Mouse (Mus musculus) MEL (cell line): Measurements from ENCODE around the gene Iqcj. TPM values are rescaled to one million over a fixed set of nuclear protein-coding genes. Genes with fewer than 3 reads are reported as not detected.

Source experiments
- DNase-seq: peaks from one replicate; pipeline ENCODE4 v3.0.0; 2011; ENCODE audit warnings: low read depth, low spot score
- H3K27ac ChIP-seq: 2 replicates; pipeline ENCODE4 v1.5.1; 2012; ENCODE audit warnings: low read depth, mild to moderate bottlenecking, control low read depth, low read length, moderate library complexity; ENCODE audit not compliant: control insufficient read depth
- H3K27me3 ChIP-seq, 2 experiments: fragments of 150-350 bp in 1 of 2; sonication (generic) in 1 of 2; 2 replicates each; pipeline ENCODE4 v1.6.1; 2012; ENCODE audit warnings: low read length in 2 of 2, mild to moderate bottlenecking in 2 of 2, improper control_type of control experiment in 1 of 2, moderate library complexity in 1 of 2; ENCODE audit not compliant: insufficient read depth in 2 of 2, control insufficient read depth in 1 of 2
- H3K36me3 ChIP-seq, 2 experiments: 2 replicates each; pipeline ENCODE4 v1.6.1; 2012 to 2014; ENCODE audit warnings: low read length in 2 of 2, improper control_type of control experiment in 1 of 2, inconsistent platforms in 1 of 2, mild to moderate bottlenecking in 1 of 2; ENCODE audit not compliant: insufficient read depth in 2 of 2, control insufficient read depth in 1 of 2
- H3K4me1 ChIP-seq, 2 experiments: fragments of 150-350 bp in 1 of 2; sonication (generic) in 1 of 2; 2 replicates each; pipeline ENCODE4 v1.6.1; 2012; ENCODE audit warnings: low read length in 2 of 2, improper control_type of control experiment in 1 of 2, mild to moderate bottlenecking in 1 of 2; ENCODE audit not compliant: insufficient read depth in 2 of 2, control insufficient read depth in 1 of 2
- H3K4me3 ChIP-seq, 2 experiments: fragments of 150-350 bp in 1 of 2; sonication (generic) in 1 of 2; 2 replicates each; pipeline ENCODE4 v1.5.1; 2012; ENCODE audit warnings: low read depth in 2 of 2, low read length in 2 of 2, mild to moderate bottlenecking in 2 of 2, moderate library complexity in 2 of 2, control low read depth in 1 of 2, improper control_type of control experiment in 1 of 2; ENCODE audit not compliant: control insufficient read depth in 1 of 2, insufficient read depth in 1 of 2
- H3K79me2 ChIP-seq: 2 replicates; pipeline ENCODE4 v1.6.1; 2012; ENCODE audit warnings: mild to moderate bottlenecking, low read length, moderate library complexity; ENCODE audit not compliant: control insufficient read depth, poor library complexity, insufficient read depth
- H3K9ac ChIP-seq: 2 replicates; pipeline ENCODE4 v1.6.1; 2012; ENCODE audit warnings: low read depth, mild to moderate bottlenecking, control low read depth, low read length, moderate library complexity; ENCODE audit not compliant: control insufficient read depth, poor library complexity, severe bottlenecking
- H3K9me3 ChIP-seq: fragments of 150-350 bp; sonication (generic); replicated peaks from 2 replicates; pipeline ENCODE4 v1.6.1; 2012; ENCODE audit warnings: mild to moderate bottlenecking, low read length, improper control_type of control experiment, moderate library complexity; ENCODE audit not compliant: insufficient read depth
- BHLHE40 ChIP-seq: IDR thresholded peaks from 2 replicates; pipeline ENCODE4 v1.6.1; 2012; ENCODE audit warnings: low read depth, mild to moderate bottlenecking, inconsistent platforms, low read length, improper control_type of control experiment, borderline replicate concordance
- CTCF ChIP-seq, 3 experiments: IDR thresholded peaks in 2 of 3; conservative IDR thresholded peaks in 1 of 3; 2 replicates each; pipeline ENCODE4 v1.5.1; 2011 to 2012; ENCODE audit warnings: low read length in 3 of 3, low read depth in 2 of 3, mild to moderate bottlenecking in 2 of 3, improper control_type of control experiment in 1 of 3, inconsistent platforms in 1 of 3, mixed read lengths in 1 of 3, moderate library complexity in 1 of 3; ENCODE audit not compliant: control insufficient read depth in 1 of 3, insufficient read depth in 1 of 3, poor library complexity in 1 of 3, severe bottlenecking in 1 of 3
- EP300 ChIP-seq, 2 experiments: IDR thresholded peaks; 2 replicates each; pipeline ENCODE4 v1.6.1; 2011; ENCODE audit warnings: improper control_type of control experiment in 2 of 2, low read length in 2 of 2, low read depth in 1 of 2, mild to moderate bottlenecking in 1 of 2
- ETS1 ChIP-seq: IDR thresholded peaks from 2 replicates; pipeline ENCODE4 v1.6.1; 2012; ENCODE audit warnings: low read depth, mild to moderate bottlenecking, inconsistent platforms, low read length, improper control_type of control experiment, moderate library complexity
- KAT2A ChIP-seq: conservative IDR thresholded peaks from 2 replicates; pipeline ENCODE4 v1.6.1; 2012; ENCODE audit warnings: low read depth, low read length, improper control_type of control experiment, inconsistent platforms
- MAX ChIP-seq: IDR thresholded peaks from 2 replicates; pipeline ENCODE4 v1.6.1; 2011; ENCODE audit warnings: low read length, improper control_type of control experiment
- MXI1 ChIP-seq: IDR thresholded peaks from 2 replicates; pipeline ENCODE4 v1.6.1; 2011; ENCODE audit warnings: mild to moderate bottlenecking, low read depth, low read length, improper control_type of control experiment
- MYB ChIP-seq: IDR thresholded peaks from 2 replicates; pipeline ENCODE4 v1.6.1; 2011; ENCODE audit warnings: mild to moderate bottlenecking, low read depth, low read length, improper control_type of control experiment
- MYC ChIP-seq: IDR thresholded peaks from 2 replicates; pipeline ENCODE4 v1.6.1; 2011; ENCODE audit warnings: low read depth, mild to moderate bottlenecking, low read length, improper control_type of control experiment, moderate library complexity
- NELFE ChIP-seq: IDR thresholded peaks from 2 replicates; pipeline ENCODE4 v1.6.1; 2011; ENCODE audit warnings: low read depth, low read length, improper control_type of control experiment
- NRF1 ChIP-seq: IDR thresholded peaks from 2 replicates; pipeline ENCODE4 v1.6.1; 2014; ENCODE audit warnings: low read depth, mild to moderate bottlenecking, inconsistent platforms, low read length, improper control_type of control experiment, moderate library complexity; ENCODE audit not compliant: poor library complexity, insufficient read depth, severe bottlenecking
- POLR2A ChIP-seq, 2 experiments: IDR thresholded peaks; 2 replicates each; pipeline ENCODE4 v1.6.1; 2011 to 2012; ENCODE audit warnings: low read length in 2 of 2, mild to moderate bottlenecking in 2 of 2, control low read depth in 1 of 2, improper control_type of control experiment in 1 of 2, low read depth in 1 of 2, moderate library complexity in 1 of 2; ENCODE audit not compliant: control insufficient read depth in 1 of 2, insufficient read depth in 1 of 2, poor library complexity in 1 of 2
- POLR2AphosphoS2 ChIP-seq: IDR thresholded peaks from 2 replicates; pipeline ENCODE4 v1.6.1; 2011; ENCODE audit warnings: low read length, improper control_type of control experiment
- POLR2AphosphoS5 ChIP-seq: IDR thresholded peaks from 2 replicates; pipeline ENCODE4 v1.6.1; 2012; ENCODE audit warnings: low read depth, borderline replicate concordance, mild to moderate bottlenecking, inconsistent platforms, low read length, moderate library complexity, mixed read lengths
- RAD21 ChIP-seq: IDR thresholded peaks from 2 replicates; pipeline ENCODE4 v1.6.1; 2011; ENCODE audit warnings: mild to moderate bottlenecking, low read depth, low read length, improper control_type of control experiment
- RCOR1 ChIP-seq: IDR thresholded peaks from 2 replicates; pipeline ENCODE4 v1.6.1; 2012; ENCODE audit warnings: low read depth, mild to moderate bottlenecking, inconsistent platforms, low read length, improper control_type of control experiment
- SIN3A ChIP-seq: IDR thresholded peaks from 2 replicates; pipeline ENCODE4 v1.6.1; 2012; ENCODE audit warnings: low read length, improper control_type of control experiment, inconsistent platforms
- USF1 ChIP-seq: IDR thresholded peaks from 2 replicates; pipeline ENCODE4 v1.6.1; 2014; ENCODE audit warnings: low read depth, mild to moderate bottlenecking, inconsistent platforms, low read length, improper control_type of control experiment, moderate library complexity
- polyA plus RNA-seq, 2 experiments: library from polyadenylated mRNA; stranded (reverse) in 1 of 2; unstranded in 1 of 2; fragments of >175 nt in 1 of 2; fragments of >200 nt in 1 of 2; gene quantifications; 2 replicates each; pipeline versions ENCODE4 v1.2.1 to v1.2.4; 2012; ENCODE audit warnings: low replicate concordance in 2 of 2, low read depth in 1 of 2; ENCODE audit not compliant: insufficient read length in 2 of 2, insufficient read depth in 1 of 2, missing spikeins in 1 of 2
- total RNA-seq: library from RNA; depleted of rRNA; stranded (reverse); fragments of 300-350 nt; gene quantifications from 2 replicates; pipeline ENCODE4 v1.2.3, GENCODE M21; 2012

The Iqcj gene
- total and polyA plus RNA-seq, 3 experiments, result not detected

DNA sequence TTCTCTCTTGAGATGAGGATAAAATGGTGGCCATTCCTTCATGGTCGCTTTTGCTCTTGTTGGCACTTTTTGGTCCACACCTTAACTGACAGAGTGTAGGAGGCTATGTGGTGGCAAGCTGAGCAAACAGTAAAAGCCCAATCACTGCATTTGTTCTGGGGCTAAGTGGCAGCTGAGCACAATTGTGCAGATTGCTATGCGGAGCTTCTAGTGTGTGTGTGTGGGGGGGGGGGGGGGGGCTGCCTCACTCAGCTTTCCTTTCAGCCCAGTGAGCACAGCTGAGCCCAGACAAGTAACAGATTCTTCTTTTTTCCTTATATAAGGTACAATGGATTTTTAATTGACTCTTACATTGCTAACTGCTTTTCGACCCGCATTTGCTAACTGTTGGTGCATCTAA is 110.4 kb downstream of the Iqcj start:
- Histone ChIP-seq H3K4me3 (no peak overlapping the region), H3K27me3 (no peaks in the 10 kb centered on the region), H3K4me1 (no peaks in the 10 kb centered on the region), H3K79me2 (no peaks in the 10 kb centered on the region), H3K9me3 (no peaks in the 10 kb centered on the region), H3K27ac (no peak overlapping the region), H3K9ac (no peak overlapping the region), H3K36me3 (no peaks in the 10 kb centered on the region)
- DNase-seq, result no peak
- no peak for TF ChIP-seq RAD21
- no peak for TF ChIP-seq EP300 (IDR thresholded peaks at IDR 0.05; ENCODE audit: low read depth in 1 of 2, low read length in 2 of 2)
- TF ChIP-seq KAT2A, result no peak

DNA sequence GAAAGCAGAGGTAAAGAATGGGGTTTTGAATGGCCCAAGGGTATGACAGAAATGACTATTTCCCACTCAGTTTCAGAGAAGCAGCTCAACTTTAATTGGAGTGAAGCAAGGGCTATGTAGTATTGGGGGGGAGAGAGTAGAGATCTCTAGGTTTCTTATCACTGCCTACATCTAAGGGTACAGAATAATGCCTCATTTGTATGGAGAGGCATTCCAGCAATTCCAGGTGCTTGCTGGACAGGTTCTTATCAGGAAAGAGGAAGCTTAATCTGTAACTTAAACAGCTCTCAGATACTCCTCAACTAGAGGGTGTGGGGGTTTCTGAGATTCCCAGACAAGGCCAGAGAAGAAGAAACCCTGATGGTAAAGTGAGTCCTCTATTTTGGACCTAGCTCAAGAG is 120.3 kb downstream of the Iqcj start:
- no peaks in the 10 kb centered on the region for H3K9me3 ChIP-seq
- DNase-seq, result no peak
- H3K9ac ChIP-seq, result no peak overlapping the region
- no peaks in the 10 kb centered on the region for H3K27me3 ChIP-seq
- H3K79me2 ChIP-seq, result no peaks in the 10 kb centered on the region
- TF ChIP-seq CTCF (IDR thresholded peaks at IDR 0.05 in 2 of 3, conservative IDR thresholded peaks at IDR 0.05 in 1 of 3; ENCODE audit: control insufficient read depth in 1 of 3, insufficient read depth in 1 of 3, low read depth in 2 of 3, low read length in 3 of 3, poor library complexity in 1 of 3, severe bottlenecking in 1 of 3) (no peak), MYC (no peak), POLR2AphosphoS5 (no peak), POLR2AphosphoS2 (no peak), NRF1 (no peak), BHLHE40 (no peak), MAX (no peak), POLR2A (IDR thresholded peaks at IDR 0.05; ENCODE audit: control insufficient read depth in 1 of 2, insufficient read depth in 1 of 2, low read depth in 1 of 2, low read length in 2 of 2, poor library complexity in 1 of 2) (no peak), NELFE (no peak), RAD21 (no peak), SIN3A (no peak), ETS1 (no peak), RCOR1 (no peak), EP300 (IDR thresholded peaks at IDR 0.05; ENCODE audit: low read depth in 1 of 2, low read length in 2 of 2) (no peak), USF1 (no peak), MXI1 (no peak), MYB (no peak)
- no peak overlapping the region for H3K27ac ChIP-seq
- H3K4me3 ChIP-seq, result no peak overlapping the region
- H3K4me1 ChIP-seq, result no peaks in the 10 kb centered on the region
- H3K36me3 ChIP-seq, result no peaks in the 10 kb centered on the region
